Mouse (Mus musculus) stomach, adult 2 months (tissue): ENCODE measurements around the gene Rasgrf1. TPM values are rescaled to one million over a fixed set of nuclear protein-coding genes. Genes with fewer than 3 reads are reported as not detected.

Experiments used
- polyA plus RNA-seq: library from polyadenylated mRNA; depleted of rRNA; stranded (reverse); fragments of >200 nt; gene quantifications from 2 replicates; pipeline ENCODE4 v1.2.3, GENCODE M21; 2012; rRNA removed

Gene Rasgrf1
- 0.16 and 0.17 TPM in 2 replicates for polyA plus RNA-seq

DNA sequence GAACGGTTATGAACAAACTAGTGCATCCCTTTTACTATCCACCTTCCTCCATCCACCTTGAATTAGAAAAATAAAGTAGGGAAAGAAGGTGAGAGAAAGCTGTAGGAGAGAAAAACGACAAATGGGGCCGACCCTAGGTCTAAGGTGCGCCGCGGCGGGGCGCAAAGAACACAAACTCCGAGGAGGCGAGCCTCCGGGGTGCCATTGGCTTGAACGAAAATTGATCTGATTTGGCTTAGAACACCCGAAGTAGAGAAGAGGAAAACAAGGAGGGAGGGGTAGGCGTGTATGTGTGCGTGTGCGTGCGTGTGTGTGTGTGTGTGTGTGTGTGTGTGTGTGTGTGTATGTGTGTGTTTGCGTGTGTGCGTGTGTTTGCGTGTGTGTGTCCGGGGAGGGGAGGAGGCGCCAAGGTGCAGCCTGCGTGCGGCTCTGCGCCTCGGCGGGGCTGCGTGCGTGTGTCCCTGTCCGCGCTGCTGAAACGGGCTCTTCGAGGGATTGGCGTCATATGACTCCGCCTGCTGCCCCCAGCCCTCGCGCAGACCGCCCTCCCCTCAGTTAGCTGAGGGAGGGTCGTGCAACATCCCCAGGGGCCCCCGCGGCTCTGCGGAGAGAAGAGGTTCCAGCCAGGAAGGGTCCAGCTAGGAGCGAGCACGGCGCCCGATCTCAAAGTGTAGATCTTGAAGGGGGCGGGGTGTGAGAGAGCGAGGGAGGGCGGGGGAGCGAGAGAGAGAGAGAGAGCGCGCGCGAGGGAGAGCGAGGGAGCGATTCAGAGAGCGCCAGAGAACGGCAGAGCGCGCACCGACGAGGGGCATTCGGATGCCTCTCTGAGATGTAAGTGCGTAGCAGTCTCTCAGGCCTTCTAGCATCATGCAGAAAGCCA, at the start of gene Rasgrf1:
Rasgrf1 (plus strand) TSS at position 778 of the 880 bp plus-strand sequence.

DNA sequence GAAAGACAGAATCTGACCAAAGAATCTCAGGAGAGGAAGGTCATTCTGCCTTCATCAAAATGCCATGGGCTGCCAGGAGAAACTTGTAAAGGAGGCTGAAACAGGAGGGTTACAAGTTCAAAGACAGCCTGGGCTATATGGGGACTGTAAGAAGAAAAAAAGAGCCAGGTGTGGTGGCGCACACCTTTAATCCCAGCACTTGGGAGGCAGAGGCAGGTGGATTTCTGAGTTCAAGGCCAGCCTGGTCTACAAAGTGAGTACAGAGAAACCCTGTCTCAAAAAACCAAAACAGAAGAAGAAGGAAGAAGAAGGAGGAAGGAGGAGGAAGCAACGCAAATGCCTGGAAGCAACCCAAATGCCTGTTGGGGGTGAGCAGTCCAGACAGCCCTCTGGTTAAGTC, 144.1 kb downstream of the Rasgrf1 start, which contains the start of gene Ctsh:
Ctsh (plus strand) TSS at position 301 of the 400 bp plus-strand sequence.

Other genes starting within 250 kb of the Rasgrf1 start
- 70.6 and 86.0 TPM in 2 replicates for gene Tmed3, start 204.8 kb upstream of the Rasgrf1 start, polyA plus RNA-seq
- gene Ankrd34c, start 171.4 kb upstream of the Rasgrf1 start, polyA plus RNA-seq, result not detected in 2 replicates
- gene Ctsh, start 144.2 kb downstream of the Rasgrf1 start, polyA plus RNA-seq, result 10.9 and 17.6 TPM in 2 replicates
- 9.1 and 10.0 TPM in 2 replicates for gene Morf4l1, start 204.9 kb downstream of the Rasgrf1 start, polyA plus RNA-seq